Mouse (Mus musculus): Measurements from ENCODE around the gene Samhd1. TPM values are rescaled to one million over a fixed set of nuclear protein-coding genes. Genes with fewer than 3 reads are reported as not detected.

Gene Samhd1
- polyA plus RNA-seq, 1 experiment = 83.7 TPM

- Histone ChIP-seq H3K4me1 (ENCODE audit: control insufficient read depth, insufficient read depth, low read length) (no peaks in the 10 kb centered on the region; the same call in 1 of the 2 replicates), H3K4me3 (ENCODE audit: insufficient read depth, low read length) (no peak within 1 kb of the TSS), H3K27ac (ENCODE audit: insufficient read depth, low read length) (no peak within 1 kb of the TSS)
- TF ChIP-seq POLR2A (IDR thresholded peaks at IDR 0.05; ENCODE audit: low read depth, low read length) (no peak), CTCF (IDR thresholded peaks at IDR 0.05; ENCODE audit: borderline replicate concordance, insufficient read depth, low read length) (no peak)
Measured at GRCm38 (mm10) chr2:157086796-157087195, 48.3 kb downstream of the Samhd1 start, which contains the start of gene Tldc2. TSS of gene Tldc2 (plus strand) at chr2:157087055.

GRCm38 (mm10) chr2:157084831-157085585, 50.1 kb downstream of the Samhd1 start:
- no peak overlapping the region for H3K4me3 ChIP-seq (ENCODE audit: insufficient read depth, low read length)
- no peaks in the 10 kb centered on the region; the same call in 1 of the 2 replicates for H3K4me1 ChIP-seq (ENCODE audit: control insufficient read depth, insufficient read depth, low read length)
- H3K27ac ChIP-seq (ENCODE audit: insufficient read depth, low read length) = no peak overlapping the region
- TF ChIP-seq POLR2A (IDR thresholded peaks at IDR 0.05; ENCODE audit: low read depth, low read length) (no peak), CTCF (IDR thresholded peaks at IDR 0.05; ENCODE audit: borderline replicate concordance, insufficient read depth, low read length) (no peak)

- no peak overlapping the region for H3K27ac ChIP-seq (ENCODE audit: insufficient read depth, low read length)
- TF ChIP-seq POLR2A (IDR thresholded peaks at IDR 0.05; ENCODE audit: low read depth, low read length) = no peak
- no peak for TF ChIP-seq CTCF (IDR thresholded peaks at IDR 0.05; ENCODE audit: borderline replicate concordance, insufficient read depth, low read length)
- H3K4me3 ChIP-seq (ENCODE audit: insufficient read depth, low read length) = no peak overlapping the region
- H3K4me1 ChIP-seq (ENCODE audit: control insufficient read depth, insufficient read depth, low read length) = no peaks in the 10 kb centered on the region; the same call in 1 of the 2 replicates
Measured at GRCm38 (mm10) chr2:157081960-157082359, 53.1 kb downstream of the Samhd1 start.

GRCm38 (mm10) chr2:157081331-157081730, 53.7 kb downstream of the Samhd1 start:
- Histone ChIP-seq H3K4me1 (ENCODE audit: control insufficient read depth, insufficient read depth, low read length) (peaks cover under 1% of the 10 kb centered on the region; the same call in 1 of the 2 replicates), H3K27ac (ENCODE audit: insufficient read depth, low read length) (no peak overlapping the region), H3K4me3 (ENCODE audit: insufficient read depth, low read length) (no peak overlapping the region)
- TF ChIP-seq CTCF (IDR thresholded peaks at IDR 0.05; ENCODE audit: borderline replicate concordance, insufficient read depth, low read length) (no peak), POLR2A (IDR thresholded peaks at IDR 0.05; ENCODE audit: low read depth, low read length) (no peak)

DNA sequence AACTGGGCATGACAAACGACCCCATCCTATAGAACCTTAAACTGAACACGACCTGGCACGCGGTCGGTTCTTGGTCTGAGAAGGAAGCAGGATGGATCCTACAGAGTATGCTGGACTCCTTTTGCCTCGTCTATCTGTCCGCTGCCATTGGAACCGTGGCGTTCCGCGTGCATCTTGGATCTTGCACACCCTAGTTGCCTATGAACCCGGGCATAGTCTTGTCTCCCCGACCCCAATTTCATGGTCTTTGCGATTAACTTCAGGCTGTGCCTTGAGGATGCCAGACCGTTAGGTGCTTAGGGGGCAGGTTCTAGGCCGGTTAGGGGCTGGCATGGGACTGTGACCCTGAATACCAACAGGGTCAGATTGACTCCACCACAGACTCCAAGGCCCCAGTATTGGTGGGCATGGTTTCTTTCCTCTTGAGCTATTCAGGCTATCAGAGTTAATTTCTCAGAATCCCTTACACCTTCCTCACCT, 55.3 kb downstream of the Samhd1 start:
- Histone ChIP-seq H3K4me3 (ENCODE audit: insufficient read depth, low read length) (peak overlapping the region; percentile 39), H3K27ac (ENCODE audit: insufficient read depth, low read length) (0 out of 2 replicates have a peak overlapping the region, but pooled peaks have one; percentile 3), H3K4me1 (ENCODE audit: control insufficient read depth, insufficient read depth, low read length) (peaks cover 12% of the 10 kb centered on the region; the same call in 1 of the 2 replicates)
- TF ChIP-seq CTCF (IDR thresholded peaks at IDR 0.05; ENCODE audit: borderline replicate concordance, insufficient read depth, low read length) = no peak
- TF ChIP-seq POLR2A (IDR thresholded peaks at IDR 0.05; ENCODE audit: low read depth, low read length) = no peak

GRCm38 (mm10) chr2:157078793-157079700, 56.0 kb downstream of the Samhd1 start, which contains the start of gene Soga1:
TSS of gene Soga1 (minus strand) at chr2:157079254.
- Histone ChIP-seq H3K4me3 (ENCODE audit: insufficient read depth, low read length) (peak within 1 kb of the TSS; percentile 78), H3K27ac (ENCODE audit: insufficient read depth, low read length) (peak within 1 kb of the TSS; percentile 76), H3K4me1 (ENCODE audit: control insufficient read depth, insufficient read depth, low read length) (peaks cover 15% of the 10 kb centered on the region)
- TF ChIP-seq POLR2A (IDR thresholded peaks at IDR 0.05; ENCODE audit: low read depth, low read length) (peak; percentile 69), CTCF (IDR thresholded peaks at IDR 0.05; ENCODE audit: borderline replicate concordance, insufficient read depth, low read length) (peak; percentile 35; the same call in 1 of the 2 replicates)

DNA sequence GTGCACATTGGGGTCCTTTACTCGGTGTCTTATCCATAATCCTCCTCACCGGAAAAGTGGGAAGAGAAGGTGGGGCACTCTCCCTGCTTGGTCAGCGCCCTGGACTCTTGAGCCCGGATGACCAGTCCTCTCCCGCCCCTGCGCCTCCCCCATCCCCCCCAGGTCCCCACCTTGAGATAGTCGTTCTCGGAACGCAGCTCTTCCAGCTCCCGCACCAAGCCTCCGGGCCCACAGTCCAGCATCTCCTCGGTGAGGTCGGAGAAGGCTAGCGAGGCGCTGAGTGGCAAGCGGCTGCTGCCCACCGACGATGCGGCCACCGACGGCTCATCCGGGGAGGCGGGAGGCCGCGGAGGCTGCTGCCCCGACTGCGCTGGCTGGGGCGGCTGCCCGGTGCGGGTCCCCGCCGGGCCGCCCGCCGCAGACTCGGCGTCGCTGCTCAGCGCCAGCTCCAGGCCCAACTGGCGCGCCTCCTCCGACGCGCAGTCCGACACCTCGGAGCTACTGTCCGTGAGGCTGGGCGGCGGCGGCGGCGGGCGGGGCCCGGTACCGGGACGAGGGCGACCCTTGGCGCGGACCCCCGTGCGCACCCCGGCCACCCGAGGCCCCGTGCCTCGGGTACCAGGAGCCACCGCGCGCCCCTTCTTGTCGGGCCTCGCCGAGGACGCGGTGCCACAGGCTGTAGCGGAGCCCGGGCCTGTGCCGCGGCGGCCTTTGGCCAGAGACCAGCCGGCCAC, 56.8 kb downstream of the Samhd1 start:
- Histone ChIP-seq H3K27ac (ENCODE audit: insufficient read depth, low read length) (peak overlapping the region; percentile 74), H3K4me3 (ENCODE audit: insufficient read depth, low read length) (peak overlapping the region; percentile 78), H3K4me1 (ENCODE audit: control insufficient read depth, insufficient read depth, low read length) (peaks cover 19% of the 10 kb centered on the region)
- TF ChIP-seq CTCF (IDR thresholded peaks at IDR 0.05; ENCODE audit: borderline replicate concordance, insufficient read depth, low read length) (no peak), POLR2A (IDR thresholded peaks at IDR 0.05; ENCODE audit: low read depth, low read length) (no peak; the same call in 1 of the 2 replicates)

DNA sequence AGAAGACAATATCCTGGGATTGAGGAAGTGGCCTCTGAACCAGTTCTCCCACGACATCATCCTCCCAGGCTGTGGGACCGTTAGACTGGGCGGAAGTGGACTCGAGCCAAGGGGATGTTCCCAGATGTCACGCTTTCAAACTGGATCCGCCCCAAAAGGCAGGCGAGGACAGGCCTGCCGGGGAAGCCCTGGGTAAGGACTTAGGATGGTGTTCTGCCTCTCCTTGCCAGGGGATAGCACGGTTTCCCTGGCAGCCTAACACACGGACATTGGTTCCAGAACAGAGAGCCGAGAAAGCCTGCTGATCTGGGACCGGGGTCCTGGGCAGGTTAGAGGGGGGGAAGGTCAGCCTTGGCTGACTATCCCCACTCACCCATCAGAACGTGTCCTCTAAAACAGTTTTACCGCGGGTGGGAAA, 57.4 kb downstream of the Samhd1 start:
- TF ChIP-seq POLR2A (IDR thresholded peaks at IDR 0.05; ENCODE audit: low read depth, low read length) (peak; percentile 60), CTCF (IDR thresholded peaks at IDR 0.05; ENCODE audit: borderline replicate concordance, insufficient read depth, low read length) (no peak)
- H3K4me1 ChIP-seq (ENCODE audit: control insufficient read depth, insufficient read depth, low read length) = peaks cover 25% of the 10 kb centered on the region
- H3K27ac ChIP-seq (ENCODE audit: insufficient read depth, low read length) = peak overlapping the region; percentile 70
- peak overlapping the region; percentile 78 for H3K4me3 ChIP-seq (ENCODE audit: insufficient read depth, low read length)

GRCm38 (mm10) chr2:157077160-157077559, 57.9 kb downstream of the Samhd1 start:
- TF ChIP-seq POLR2A (IDR thresholded peaks at IDR 0.05; ENCODE audit: low read depth, low read length) (no peak), CTCF (IDR thresholded peaks at IDR 0.05; ENCODE audit: borderline replicate concordance, insufficient read depth, low read length) (no peak)
- Histone ChIP-seq H3K27ac (ENCODE audit: insufficient read depth, low read length) (peak overlapping the region; percentile 3; the same call in 1 of the 2 replicates), H3K4me1 (ENCODE audit: control insufficient read depth, insufficient read depth, low read length) (peaks cover 30% of the 10 kb centered on the region), H3K4me3 (ENCODE audit: insufficient read depth, low read length) (peak overlapping the region; percentile 78)
